Mouse (Mus musculus): ENCODE measurements around the gene Six5. TPM values are rescaled to one million over a fixed set of nuclear protein-coding genes. Genes with fewer than 3 reads are reported as not detected.
A peak's percentile ranks its signal among the peaks of the same experiment; 100 is the strongest.
"Not testable (repeated sequence)": the region's sequence is repeated elsewhere in the genome, so short reads cannot be mapped to it uniquely, and the experiment has no call there.

Gene Six5
- polyA plus RNA-seq, 1 experiment from 2014 or later, result 1.9 TPM

- not testable (repeated sequence) for H3K9me3 ChIP-seq (ENCODE audit: control insufficient read depth, low read length); H3K36me3 ChIP-seq (ENCODE audit: control insufficient read depth, insufficient read depth, low read length); H3K9ac ChIP-seq (ENCODE audit: low read depth, low read length); H3K4me2 ChIP-seq (ENCODE audit: low read length); H3K27ac ChIP-seq (ENCODE audit: low read depth, low read length); ATAC-seq; H3K4me1 ChIP-seq (ENCODE audit: control insufficient read depth, insufficient read depth, low read depth, low read length); H3K27me3 ChIP-seq (replicated peaks; ENCODE audit: control insufficient read depth, insufficient read depth, low read length); H3K4me3 ChIP-seq (ENCODE audit: low read length)
- WGBS, result 63% methylated on average over 3 of the region's 3 CpGs
Observed at GRCm38 (mm10) chr7:19071024-19071423, 23.4 kb upstream of the Six5 start.

GRCm38 (mm10) chr7:19073504-19073903, 20.9 kb upstream of the Six5 start:
- Histone ChIP-seq H3K36me3 (ENCODE audit: control insufficient read depth, insufficient read depth, low read length) (0 out of 2 replicates have a peak, but pooled peaks cover 6% of the 10 kb centered on the region), H3K9me3 (ENCODE audit: control insufficient read depth, low read length) (no peaks in the 10 kb centered on the region), H3K27ac (ENCODE audit: low read depth, low read length) (no peak overlapping the region), H3K27me3 (replicated peaks; ENCODE audit: control insufficient read depth, insufficient read depth, low read length) (no peaks in the 10 kb centered on the region), H3K4me3 (ENCODE audit: low read length) (no peak overlapping the region), H3K4me1 (ENCODE audit: control insufficient read depth, insufficient read depth, low read depth, low read length) (peaks cover 16% of the 10 kb centered on the region), H3K4me2 (ENCODE audit: low read length) (no peak overlapping the region), H3K9ac (ENCODE audit: low read depth, low read length) (no peak overlapping the region)
- ATAC-seq, result no peak
- 85% methylated on average over 9 of the region's 9 CpGs for WGBS

GRCm38 (mm10) chr7:19074494-19074893, 19.9 kb upstream of the Six5 start:
- 94% methylated on average over 6 of the region's 6 CpGs for whole genome bisulfite sequencing
- Histone ChIP-seq H3K9ac (ENCODE audit: low read depth, low read length) (no peak overlapping the region), H3K4me1 (ENCODE audit: control insufficient read depth, insufficient read depth, low read depth, low read length) (peaks cover 16% of the 10 kb centered on the region), H3K9me3 (ENCODE audit: control insufficient read depth, low read length) (no peaks in the 10 kb centered on the region), H3K4me2 (ENCODE audit: low read length) (no peak overlapping the region), H3K36me3 (ENCODE audit: control insufficient read depth, insufficient read depth, low read length) (peaks cover 7% of the 10 kb centered on the region; the same call in 1 of the 2 replicates), H3K27me3 (replicated peaks; ENCODE audit: control insufficient read depth, insufficient read depth, low read length) (no peaks in the 10 kb centered on the region), H3K4me3 (ENCODE audit: low read length) (no peak overlapping the region), H3K27ac (ENCODE audit: low read depth, low read length) (no peak overlapping the region)
- no peak for ATAC-seq

DNA sequence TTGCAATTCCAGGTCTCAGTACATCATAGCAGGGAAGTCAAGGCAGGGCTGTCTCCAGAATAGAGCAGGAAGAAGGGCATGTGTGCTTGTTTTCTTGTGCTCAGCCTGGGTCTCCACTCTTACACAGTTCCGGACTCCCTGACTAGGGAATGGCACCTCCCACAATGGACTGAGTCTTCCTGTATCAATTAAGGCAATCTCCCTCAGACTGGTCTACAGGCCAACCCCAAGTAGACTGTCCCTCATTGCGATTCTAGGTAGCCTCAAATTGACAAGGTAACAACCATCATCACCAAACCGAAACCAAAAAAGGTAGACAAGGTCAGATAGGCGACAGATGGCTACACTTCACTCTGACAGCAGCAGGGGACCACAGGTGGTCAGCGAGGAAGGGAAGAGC, 19.2 kb upstream of the Six5 start:
- ATAC-seq, result no peak
- H3K36me3 ChIP-seq (ENCODE audit: control insufficient read depth, insufficient read depth, low read length), result peaks cover 12% of the 10 kb centered on the region; the same call in 1 of the 2 replicates

DNA sequence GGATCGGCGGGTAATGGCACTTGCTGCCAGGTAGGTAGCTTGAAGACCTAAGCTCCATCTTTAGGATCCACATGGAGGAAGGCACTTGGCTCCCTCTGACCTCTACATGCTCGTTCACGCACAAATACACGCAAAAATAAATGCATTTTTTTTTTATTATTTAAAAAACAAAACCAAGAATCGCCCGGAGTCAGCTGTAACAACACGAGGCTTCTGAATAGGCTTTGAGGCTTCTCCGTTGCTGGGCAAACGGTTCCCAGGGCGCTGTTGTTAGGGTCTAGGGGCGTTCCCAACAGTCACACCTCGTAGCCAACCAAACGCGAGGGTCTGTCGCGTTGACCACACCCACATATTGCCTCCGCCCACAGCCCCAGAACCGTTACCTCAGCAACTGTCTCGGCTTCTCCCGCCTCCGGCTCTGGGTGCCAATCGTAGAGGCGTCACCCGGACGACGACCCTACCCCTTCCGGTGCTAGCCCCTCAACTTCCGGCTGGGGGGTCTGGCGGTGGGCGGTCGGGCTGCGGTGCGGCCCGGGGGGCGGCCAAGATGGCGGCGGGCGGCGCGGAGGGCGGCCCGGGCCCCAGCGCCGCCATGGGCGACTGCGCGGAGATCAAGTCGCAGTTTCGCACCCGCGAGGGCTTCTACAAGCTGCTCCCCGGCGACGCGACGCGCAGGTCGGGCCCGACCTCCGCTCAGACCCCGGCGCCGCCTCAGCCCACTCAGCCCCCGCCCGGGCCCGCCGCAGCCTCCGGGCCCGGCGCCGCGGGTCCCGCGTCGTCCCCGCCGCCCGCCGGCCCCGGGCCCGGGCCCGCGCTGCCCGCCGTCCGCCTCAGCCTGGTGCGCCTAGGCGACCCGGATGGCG, 18.4 kb upstream of the Six5 start, which contains the start of gene Dmwd:
Gene Dmwd, plus strand, starts transcription at position 505 of the 863 bp plus-strand sequence.
- H3K4me3 ChIP-seq (ENCODE audit: low read length), result peak within 1 kb of the TSS; percentile 95
- peaks cover 18% of the 10 kb centered on the region; the same call in 1 of the 2 replicates for H3K36me3 ChIP-seq (ENCODE audit: control insufficient read depth, insufficient read depth, low read length)
- 1% methylated on average over 69 of the region's 91 CpGs for WGBS
- peak within 1 kb of the TSS; percentile 90 for H3K4me2 ChIP-seq (ENCODE audit: low read length)
- H3K27ac ChIP-seq (ENCODE audit: low read depth, low read length), result peak within 1 kb of the TSS; percentile 84
- peak within 1 kb of the TSS; percentile 100 for H3K9ac ChIP-seq (ENCODE audit: low read depth, low read length)
- H3K27me3 ChIP-seq (replicated peaks; ENCODE audit: control insufficient read depth, insufficient read depth, low read length), result no peaks in the 10 kb centered on the region
- H3K4me1 ChIP-seq (ENCODE audit: control insufficient read depth, insufficient read depth, low read depth, low read length), result peaks cover 16% of the 10 kb centered on the region
- no peaks in the 10 kb centered on the region for H3K9me3 ChIP-seq (ENCODE audit: control insufficient read depth, low read length)
- ATAC-seq, result peak; percentile 98

More for the DNA sequence above, 19.2 kb upstream of the Six5 start:
- Histone ChIP-seq H3K9me3 (ENCODE audit: control insufficient read depth, low read length) (no peaks in the 10 kb centered on the region), H3K27ac (ENCODE audit: low read depth, low read length) (peak overlapping the region; percentile 67), H3K4me1 (ENCODE audit: control insufficient read depth, insufficient read depth, low read depth, low read length) (peaks cover 16% of the 10 kb centered on the region), H3K4me2 (ENCODE audit: low read length) (peak overlapping the region; percentile 63), H3K27me3 (replicated peaks; ENCODE audit: control insufficient read depth, insufficient read depth, low read length) (no peaks in the 10 kb centered on the region), H3K4me3 (ENCODE audit: low read length) (peak overlapping the region; percentile 95), H3K9ac (ENCODE audit: low read depth, low read length) (peak overlapping the region; percentile 100; the same call in 1 of the 2 replicates)
- whole genome bisulfite sequencing, result 57% methylated on average over 5 of the region's 5 CpGs

DNA sequence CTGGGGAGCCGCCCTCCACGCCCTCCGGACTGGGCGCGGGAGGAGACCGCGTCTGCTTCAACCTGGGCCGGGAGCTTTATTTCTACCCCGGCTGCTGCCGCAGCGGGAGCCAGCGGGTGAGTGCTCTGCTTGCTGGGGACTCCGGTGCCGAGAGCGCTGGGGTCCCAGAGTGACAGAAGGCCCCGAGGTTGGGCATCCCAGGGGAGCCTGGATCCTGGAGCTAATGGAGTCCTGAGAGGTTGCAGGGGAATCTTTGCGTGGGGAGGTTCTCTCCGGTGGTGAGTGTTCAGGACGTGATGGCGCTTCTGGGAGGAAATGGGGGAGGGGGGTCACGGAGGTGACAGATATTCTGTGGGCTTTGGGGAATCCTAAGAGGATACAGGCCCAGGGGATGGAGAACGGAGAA, 17.8 kb upstream of the Six5 start:
- H3K4me1 ChIP-seq (ENCODE audit: control insufficient read depth, insufficient read depth, low read depth, low read length), result peaks cover 16% of the 10 kb centered on the region
- under 1% methylated on average over 22 of the region's 22 CpGs for WGBS
- ATAC-seq, result no peak
- peak overlapping the region; percentile 100 for H3K9ac ChIP-seq (ENCODE audit: low read depth, low read length)
- H3K27me3 ChIP-seq (replicated peaks; ENCODE audit: control insufficient read depth, insufficient read depth, low read length), result no peaks in the 10 kb centered on the region
- H3K27ac ChIP-seq (ENCODE audit: low read depth, low read length), result peak overlapping the region; percentile 84
- no peaks in the 10 kb centered on the region for H3K9me3 ChIP-seq (ENCODE audit: control insufficient read depth, low read length)
- H3K4me2 ChIP-seq (ENCODE audit: low read length), result peak overlapping the region; percentile 90
- H3K36me3 ChIP-seq (ENCODE audit: control insufficient read depth, insufficient read depth, low read length), result peaks cover 24% of the 10 kb centered on the region; the same call in 1 of the 2 replicates
- H3K4me3 ChIP-seq (ENCODE audit: low read length), result peak overlapping the region; percentile 95

DNA sequence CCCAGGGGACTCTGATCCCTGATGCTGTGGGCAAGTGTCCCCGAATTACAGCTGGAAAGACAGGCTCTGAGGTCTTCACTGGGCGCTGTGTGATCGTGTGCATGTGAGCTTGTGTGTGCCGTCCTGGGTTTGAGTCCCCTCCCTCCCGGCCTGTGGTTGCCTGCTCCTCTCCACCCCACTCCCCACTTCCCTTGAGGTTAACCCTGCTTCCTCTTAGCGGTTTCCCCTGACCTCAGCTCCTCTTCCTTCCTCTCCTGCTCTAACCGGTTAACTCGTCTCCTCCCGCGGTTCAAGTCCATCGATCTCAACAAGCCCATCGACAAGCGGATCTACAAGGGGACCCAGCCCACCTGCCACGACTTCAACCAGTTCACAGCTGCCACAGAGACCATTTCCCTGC, 16.6 kb upstream of the Six5 start:
- Histone ChIP-seq H3K4me3 (ENCODE audit: low read length) (peak overlapping the region; percentile 95), H3K36me3 (ENCODE audit: control insufficient read depth, insufficient read depth, low read length) (peaks cover 35% of the 10 kb centered on the region), H3K4me2 (ENCODE audit: low read length) (peak overlapping the region; percentile 90), H3K27me3 (replicated peaks; ENCODE audit: control insufficient read depth, insufficient read depth, low read length) (no peaks in the 10 kb centered on the region), H3K9me3 (ENCODE audit: control insufficient read depth, low read length) (no peaks in the 10 kb centered on the region), H3K4me1 (ENCODE audit: control insufficient read depth, insufficient read depth, low read depth, low read length) (peaks cover 16% of the 10 kb centered on the region), H3K27ac (ENCODE audit: low read depth, low read length) (no peak overlapping the region), H3K9ac (ENCODE audit: low read depth, low read length) (no peak overlapping the region; the same call in 1 of the 2 replicates)
- 76% methylated on average over 14 of the region's 14 CpGs for WGBS
- ATAC-seq, result no peak

DNA sequence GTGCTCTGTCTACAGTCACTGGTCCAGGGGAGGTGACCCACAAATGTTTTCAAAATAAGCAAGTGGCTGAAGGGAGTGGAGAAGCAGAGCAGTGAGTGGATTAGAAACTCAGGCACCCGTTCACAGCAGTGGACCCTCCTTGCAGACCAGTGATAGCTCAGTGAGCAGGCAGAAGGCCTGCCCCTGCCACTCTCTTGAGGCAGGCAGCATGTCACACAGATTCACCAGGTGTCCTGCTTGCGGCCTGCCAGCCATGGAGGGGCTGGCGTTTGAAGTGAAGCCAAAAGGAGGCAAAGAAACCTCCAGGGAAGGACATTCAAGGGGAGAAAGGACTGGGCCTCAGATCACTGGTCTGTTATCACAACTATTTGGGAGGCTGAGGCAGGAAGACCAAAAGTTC, 15.7 kb upstream of the Six5 start:
- Histone ChIP-seq H3K36me3 (ENCODE audit: control insufficient read depth, insufficient read depth, low read length) (peaks cover 39% of the 10 kb centered on the region), H3K4me3 (ENCODE audit: low read length) (no peak overlapping the region), H3K4me1 (ENCODE audit: control insufficient read depth, insufficient read depth, low read depth, low read length) (peaks cover 22% of the 10 kb centered on the region), H3K4me2 (ENCODE audit: low read length) (no peak overlapping the region), H3K27ac (ENCODE audit: low read depth, low read length) (no peak overlapping the region), H3K9me3 (ENCODE audit: control insufficient read depth, low read length) (no peaks in the 10 kb centered on the region), H3K27me3 (replicated peaks; ENCODE audit: control insufficient read depth, insufficient read depth, low read length) (no peaks in the 10 kb centered on the region), H3K9ac (ENCODE audit: low read depth, low read length) (no peak overlapping the region)
- WGBS, result 91% methylated on average over 3 of the region's 3 CpGs
- ATAC-seq, result no peak

DNA sequence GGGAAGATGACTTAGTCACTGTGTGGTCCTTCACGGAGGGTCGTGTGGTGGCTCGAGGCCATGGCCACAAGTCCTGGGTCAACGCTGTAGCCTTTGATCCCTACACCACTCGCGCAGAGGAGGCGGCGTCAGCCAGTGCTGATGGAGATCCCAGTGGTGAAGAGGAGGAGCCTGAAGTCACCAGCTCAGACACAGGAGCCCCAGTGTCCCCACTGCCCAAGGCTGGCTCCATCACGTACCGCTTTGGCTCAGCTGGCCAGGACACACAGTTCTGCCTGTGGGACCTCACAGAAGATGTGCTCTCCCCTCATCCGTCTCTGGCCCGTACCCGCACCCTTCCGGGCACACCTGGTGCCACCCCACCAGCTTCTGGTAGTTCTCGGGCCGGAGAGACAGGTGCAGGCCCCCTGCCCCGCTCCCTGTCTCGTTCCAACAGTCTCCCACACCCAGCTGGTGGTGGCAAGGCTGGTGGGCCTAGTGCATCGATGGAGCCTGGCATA, 13.9 kb upstream of the Six5 start:
- Histone ChIP-seq H3K9ac (ENCODE audit: low read depth, low read length) (no peak overlapping the region), H3K9me3 (ENCODE audit: control insufficient read depth, low read length) (no peaks in the 10 kb centered on the region), H3K27ac (ENCODE audit: low read depth, low read length) (no peak overlapping the region), H3K36me3 (ENCODE audit: control insufficient read depth, insufficient read depth, low read length) (peaks cover 39% of the 10 kb centered on the region), H3K4me2 (ENCODE audit: low read length) (no peak overlapping the region), H3K27me3 (replicated peaks; ENCODE audit: control insufficient read depth, insufficient read depth, low read length) (no peaks in the 10 kb centered on the region), H3K4me1 (ENCODE audit: control insufficient read depth, insufficient read depth, low read depth, low read length) (peaks cover 19% of the 10 kb centered on the region), H3K4me3 (ENCODE audit: low read length) (no peak overlapping the region)
- ATAC-seq, result no peak
- WGBS, result 89% methylated on average over 19 of the region's 19 CpGs

All from hindbrain, embryonic 16.5 days (tissue).